Mouse (Mus musculus): ENCODE results near the gene Kctd13. TPM values are rescaled to one million over a fixed set of nuclear protein-coding genes. Genes with fewer than 3 reads are reported as not detected.

The Kctd13 gene
- polyA plus RNA-seq, 1 experiment = 91.1 TPM

- peak; percentile 47 for DNase-seq (ENCODE audit: low read depth)
- TF ChIP-seq CTCF (IDR thresholded peaks at IDR 0.05; ENCODE audit: borderline replicate concordance, extremely low read depth, insufficient read depth, insufficient read length) (peak; percentile 58), POLR2A (IDR thresholded peaks at IDR 0.05; ENCODE audit: borderline replicate concordance, extremely low read depth, insufficient read depth, insufficient read length, poor library complexity, severe bottlenecking) (no peak)
Measured at GRCm38 (mm10) chr7:126963548-126964286, 35.0 kb downstream of the Kctd13 start.

GRCm38 (mm10) chr7:126965568-126965967, 36.9 kb downstream of the Kctd13 start:
- DNase-seq (ENCODE audit: low read depth) = no peak
- TF ChIP-seq CTCF (IDR thresholded peaks at IDR 0.05; ENCODE audit: borderline replicate concordance, extremely low read depth, insufficient read depth, insufficient read length) (no peak), POLR2A (IDR thresholded peaks at IDR 0.05; ENCODE audit: borderline replicate concordance, extremely low read depth, insufficient read depth, insufficient read length, poor library complexity, severe bottlenecking) (no peak)

GRCm38 (mm10) chr7:126967361-126967760, 38.7 kb downstream of the Kctd13 start:
- TF ChIP-seq POLR2A (IDR thresholded peaks at IDR 0.05; ENCODE audit: borderline replicate concordance, extremely low read depth, insufficient read depth, insufficient read length, poor library complexity, severe bottlenecking) (no peak), CTCF (IDR thresholded peaks at IDR 0.05; ENCODE audit: borderline replicate concordance, extremely low read depth, insufficient read depth, insufficient read length) (no peak)
- DNase-seq (ENCODE audit: low read depth) = no peak

- peak; percentile 2 for DNase-seq (ENCODE audit: low read depth)
- no peak for TF ChIP-seq CTCF (IDR thresholded peaks at IDR 0.05; ENCODE audit: borderline replicate concordance, extremely low read depth, insufficient read depth, insufficient read length)
Measured at GRCm38 (mm10) chr7:126975493-126975892, 46.8 kb downstream of the Kctd13 start.

- TF ChIP-seq CTCF (IDR thresholded peaks at IDR 0.05; ENCODE audit: borderline replicate concordance, extremely low read depth, insufficient read depth, insufficient read length) (no peak), POLR2A (IDR thresholded peaks at IDR 0.05; ENCODE audit: borderline replicate concordance, extremely low read depth, insufficient read depth, insufficient read length, poor library complexity, severe bottlenecking) (no peak)
- no peak for DNase-seq (ENCODE audit: low read depth)
Measured at GRCm38 (mm10) chr7:126975893-126975949, 47.0 kb downstream of the Kctd13 start, which contains the start of gene Cdipt. TSS of gene Cdipt (plus strand) at chr7:126975914.

GRCm38 (mm10) chr7:126975950-126976866, 47.5 kb downstream of the Kctd13 start, which contains the start of gene Cdiptos:
TSS of gene Cdiptos (minus strand) at chr7:126976098.
- peak; percentile 99 for DNase-seq (ENCODE audit: low read depth)
- TF ChIP-seq CTCF (IDR thresholded peaks at IDR 0.05; ENCODE audit: borderline replicate concordance, extremely low read depth, insufficient read depth, insufficient read length) (peak; percentile 98), POLR2A (IDR thresholded peaks at IDR 0.05; ENCODE audit: borderline replicate concordance, extremely low read depth, insufficient read depth, insufficient read length, poor library complexity, severe bottlenecking) (no peak)

- no peak for DNase-seq (ENCODE audit: low read depth)
- TF ChIP-seq POLR2A (IDR thresholded peaks at IDR 0.05; ENCODE audit: borderline replicate concordance, extremely low read depth, insufficient read depth, insufficient read length, poor library complexity, severe bottlenecking) (no peak), CTCF (IDR thresholded peaks at IDR 0.05; ENCODE audit: borderline replicate concordance, extremely low read depth, insufficient read depth, insufficient read length) (no peak)
Measured at GRCm38 (mm10) chr7:126976878-126977459, 48.3 kb downstream of the Kctd13 start.

GRCm38 (mm10) chr7:126978841-126979240, 50.2 kb downstream of the Kctd13 start:
- TF ChIP-seq CTCF (IDR thresholded peaks at IDR 0.05; ENCODE audit: borderline replicate concordance, extremely low read depth, insufficient read depth, insufficient read length) (no peak), POLR2A (IDR thresholded peaks at IDR 0.05; ENCODE audit: borderline replicate concordance, extremely low read depth, insufficient read depth, insufficient read length, poor library complexity, severe bottlenecking) (no peak)
- DNase-seq (ENCODE audit: low read depth) = no peak

GRCm38 (mm10) chr7:126981601-126982000, 52.9 kb downstream of the Kctd13 start:
- TF ChIP-seq POLR2A (IDR thresholded peaks at IDR 0.05; ENCODE audit: borderline replicate concordance, extremely low read depth, insufficient read depth, insufficient read length, poor library complexity, severe bottlenecking) (no peak), CTCF (IDR thresholded peaks at IDR 0.05; ENCODE audit: borderline replicate concordance, extremely low read depth, insufficient read depth, insufficient read length) (no peak)
- no peak for DNase-seq (ENCODE audit: low read depth)

GRCm38 (mm10) chr7:126982054-126982453, 53.4 kb downstream of the Kctd13 start:
- TF ChIP-seq POLR2A (IDR thresholded peaks at IDR 0.05; ENCODE audit: borderline replicate concordance, extremely low read depth, insufficient read depth, insufficient read length, poor library complexity, severe bottlenecking) (no peak), CTCF (IDR thresholded peaks at IDR 0.05; ENCODE audit: borderline replicate concordance, extremely low read depth, insufficient read depth, insufficient read length) (no peak)
- DNase-seq (ENCODE audit: low read depth) = no peak

- TF ChIP-seq CTCF (IDR thresholded peaks at IDR 0.05; ENCODE audit: borderline replicate concordance, extremely low read depth, insufficient read depth, insufficient read length) (no peak), POLR2A (IDR thresholded peaks at IDR 0.05; ENCODE audit: borderline replicate concordance, extremely low read depth, insufficient read depth, insufficient read length, poor library complexity, severe bottlenecking) (no peak)
- DNase-seq (ENCODE audit: low read depth) = no peak
Measured at GRCm38 (mm10) chr7:126983113-126983512, 54.4 kb downstream of the Kctd13 start.
